Mouse (Mus musculus): ENCODE results near the gene Rab40c.

Gene Rab40c

GRCm38 (mm10) chr17:25843122-25843521 is 76.4 kb downstream of the Rab40c start:
- no peak for DNase-seq (ENCODE audit: low spot score in 2 of 2)

- DNase-seq (ENCODE audit: low spot score in 2 of 2), result no peak
Measured at GRCm38 (mm10) chr17:25842509-25842908, 77.0 kb downstream of the Rab40c start.

- no peak for DNase-seq (ENCODE audit: low spot score in 2 of 2)
Measured at GRCm38 (mm10) chr17:25841117-25841880, 78.2 kb downstream of the Rab40c start, which contains the start of gene Gm20683. Gene Gm20683 (minus strand): TSS chr17:25841763.

- DNase-seq (ENCODE audit: low spot score in 2 of 2), result no peak
Measured at GRCm38 (mm10) chr17:25840519-25840918, 79.0 kb downstream of the Rab40c start.

GRCm38 (mm10) chr17:25839455-25840235 is 79.9 kb downstream of the Rab40c start:
- no peak for DNase-seq (ENCODE audit: low spot score in 2 of 2)

- no peak for DNase-seq (ENCODE audit: low spot score in 2 of 2)
Measured at GRCm38 (mm10) chr17:25838904-25839303, 80.6 kb downstream of the Rab40c start.

GRCm38 (mm10) chr17:25837533-25837932 is 82.0 kb downstream of the Rab40c start:
- no peak for DNase-seq (ENCODE audit: low spot score in 2 of 2)

GRCm38 (mm10) chr17:25837076-25837410 is 82.5 kb downstream of the Rab40c start, which contains the start of gene Rhbdl1:
Gene Rhbdl1 (minus strand): TSS chr17:25837295.
- peak in 1 of 2 experiments; percentile 51 for DNase-seq (ENCODE audit: low spot score in 2 of 2)

- DNase-seq (ENCODE audit: low spot score in 2 of 2), result no peak
Measured at GRCm38 (mm10) chr17:25836397-25837075, 83.0 kb downstream of the Rab40c start.

- no peak for DNase-seq (ENCODE audit: low spot score in 2 of 2)
Measured at GRCm38 (mm10) chr17:25835816-25836215, 83.7 kb downstream of the Rab40c start.

- DNase-seq (ENCODE audit: low spot score in 2 of 2), result no peak
Measured at GRCm38 (mm10) chr17:25835301-25835700, 84.2 kb downstream of the Rab40c start.

- no peak for DNase-seq (ENCODE audit: low spot score in 2 of 2)
Measured at GRCm38 (mm10) chr17:25834595-25835222, 84.8 kb downstream of the Rab40c start.

GRCm38 (mm10) chr17:25833961-25834594 is 85.4 kb downstream of the Rab40c start:
- no peak for DNase-seq (ENCODE audit: low spot score in 2 of 2)

GRCm38 (mm10) chr17:25833291-25833663 is 86.2 kb downstream of the Rab40c start, which contains the start of gene Stub1:
Gene Stub1 (minus strand): TSS chr17:25833404.
- DNase-seq (ENCODE audit: low spot score in 2 of 2), result peak in 1 of 2 experiments; percentile 44

- peak; percentile 94 to 97 for DNase-seq (ENCODE audit: low spot score in 2 of 2)
Measured at GRCm38 (mm10) chr17:25832436-25833290, 86.9 kb downstream of the Rab40c start.

Measured in thymus, postnatal 10 days (tissue).